Mouse (Mus musculus): ENCODE results near the gene Sall2.
"Not testable (repeated sequence)": the region's sequence is repeated elsewhere in the genome, so short reads cannot be mapped to it uniquely, and the experiment has no call there.

Gene Sall2

GRCm38 (mm10) chr14:52303517-52303916 lies 25.0 kb downstream of the Sall2 start:
- DNase-seq (ENCODE audit: low read depth), result not testable (repeated sequence)

- DNase-seq (ENCODE audit: low read depth), result peak; percentile 52
Measured at GRCm38 (mm10) chr14:52295558-52296264, 32.9 kb downstream of the Sall2 start.

- DNase-seq (ENCODE audit: low read depth), result no peak
Measured at GRCm38 (mm10) chr14:52284191-52284590, 44.4 kb downstream of the Sall2 start.

GRCm38 (mm10) chr14:52283629-52284028 lies 44.9 kb downstream of the Sall2 start:
- DNase-seq (ENCODE audit: low read depth), result no peak

- peak; percentile 9 for DNase-seq (ENCODE audit: low read depth)
Measured at GRCm38 (mm10) chr14:52279747-52280120, 48.8 kb downstream of the Sall2 start.

GRCm38 (mm10) chr14:52278932-52279746 lies 49.4 kb downstream of the Sall2 start, which contains the start of the genes Tox4 and Rab2b:
Tox4 (plus strand) TSS chr14:52279146.
Rab2b (minus strand) TSS chr14:52279545.
- peak; percentile 98 for DNase-seq (ENCODE audit: low read depth)

- DNase-seq (ENCODE audit: low read depth), result no peak
Measured at GRCm38 (mm10) chr14:52277210-52277609, 51.4 kb downstream of the Sall2 start.

GRCm38 (mm10) chr14:52272781-52273180 lies 55.8 kb downstream of the Sall2 start:
- DNase-seq (ENCODE audit: low read depth), result no peak
